Mouse (Mus musculus): ENCODE results near the gene Prkci. TPM values are rescaled to one million over a fixed set of nuclear protein-coding genes. Genes with fewer than 3 reads are reported as not detected.

The Prkci gene
- total RNA-seq, 2 experiments from 2014 or later: 60.9 to 65.0 TPM

DNA sequence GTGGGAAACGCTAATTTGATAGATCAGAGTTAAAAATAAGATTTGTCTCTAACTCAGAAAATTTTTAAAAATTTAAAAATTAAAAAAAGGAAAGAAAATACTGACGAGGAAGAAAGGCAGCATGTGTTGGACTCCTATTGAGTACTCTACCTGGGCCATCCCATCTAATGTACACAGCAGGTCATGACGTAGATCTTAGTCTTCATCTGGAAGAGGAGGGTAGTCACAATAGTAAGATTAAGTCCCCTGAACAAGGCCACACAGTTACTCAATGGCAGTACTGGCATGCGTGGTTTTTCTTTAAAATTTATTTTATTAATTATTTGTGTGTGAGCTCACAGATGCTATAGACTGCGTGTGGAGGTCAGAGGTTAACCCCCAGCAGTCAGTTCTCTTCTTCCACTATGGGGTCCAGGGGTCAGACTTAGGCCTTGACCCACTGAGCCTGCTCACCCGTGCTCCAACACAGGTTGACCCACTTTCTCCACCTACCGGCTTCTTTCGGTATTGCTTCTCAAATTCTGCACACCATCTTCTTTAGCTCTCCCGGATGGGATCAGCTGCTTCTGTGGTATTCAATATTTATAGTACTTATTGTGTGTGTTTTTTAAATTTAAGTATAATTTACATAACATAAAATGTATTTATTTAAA is 20.3 kb upstream of the Prkci start:
- Histone ChIP-seq H3K27ac (no peak overlapping the region), H3K4me3 (no peak overlapping the region)
- DNase-seq (ENCODE audit: low spot score in 2 of 2): peak; percentile 11 to 64
- TF ChIP-seq CTCF (conservative IDR thresholded peaks at IDR 0.05): peak; percentile 84

DNA sequence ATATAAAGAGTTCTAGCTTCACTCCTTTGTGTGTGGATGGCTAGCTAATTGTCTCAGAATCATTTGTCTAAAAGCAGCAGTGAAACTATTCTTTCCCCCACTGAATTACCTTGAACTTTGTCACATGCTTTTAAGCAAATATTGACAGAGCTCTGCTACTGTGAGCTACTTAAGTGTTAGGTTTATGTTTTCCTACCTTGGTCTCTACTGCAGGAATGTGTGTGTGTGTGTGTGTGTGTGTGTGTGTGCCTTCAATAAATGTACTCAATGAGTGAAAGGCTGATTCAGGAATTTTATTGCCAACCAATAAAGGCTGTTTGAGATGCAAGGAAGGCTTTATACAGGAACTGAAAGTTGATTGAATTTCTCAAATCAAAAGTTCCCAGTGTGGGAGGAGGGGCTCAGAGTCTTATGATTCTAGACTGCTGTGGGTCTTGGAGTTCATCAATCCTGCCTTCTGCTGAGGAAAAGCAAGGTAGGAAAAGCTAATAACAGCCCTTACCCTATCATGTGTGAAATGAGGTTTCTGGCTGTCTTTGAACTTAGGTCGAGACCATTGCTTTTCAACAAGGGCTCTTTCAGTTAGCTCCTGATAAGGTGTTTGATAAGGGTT is 18.4 kb upstream of the Prkci start:
- no peak for DNase-seq (ENCODE audit: low spot score in 2 of 2)
- no peak for TF ChIP-seq CTCF (conservative IDR thresholded peaks at IDR 0.05)
- H3K4me3 ChIP-seq: no peak overlapping the region

DNA sequence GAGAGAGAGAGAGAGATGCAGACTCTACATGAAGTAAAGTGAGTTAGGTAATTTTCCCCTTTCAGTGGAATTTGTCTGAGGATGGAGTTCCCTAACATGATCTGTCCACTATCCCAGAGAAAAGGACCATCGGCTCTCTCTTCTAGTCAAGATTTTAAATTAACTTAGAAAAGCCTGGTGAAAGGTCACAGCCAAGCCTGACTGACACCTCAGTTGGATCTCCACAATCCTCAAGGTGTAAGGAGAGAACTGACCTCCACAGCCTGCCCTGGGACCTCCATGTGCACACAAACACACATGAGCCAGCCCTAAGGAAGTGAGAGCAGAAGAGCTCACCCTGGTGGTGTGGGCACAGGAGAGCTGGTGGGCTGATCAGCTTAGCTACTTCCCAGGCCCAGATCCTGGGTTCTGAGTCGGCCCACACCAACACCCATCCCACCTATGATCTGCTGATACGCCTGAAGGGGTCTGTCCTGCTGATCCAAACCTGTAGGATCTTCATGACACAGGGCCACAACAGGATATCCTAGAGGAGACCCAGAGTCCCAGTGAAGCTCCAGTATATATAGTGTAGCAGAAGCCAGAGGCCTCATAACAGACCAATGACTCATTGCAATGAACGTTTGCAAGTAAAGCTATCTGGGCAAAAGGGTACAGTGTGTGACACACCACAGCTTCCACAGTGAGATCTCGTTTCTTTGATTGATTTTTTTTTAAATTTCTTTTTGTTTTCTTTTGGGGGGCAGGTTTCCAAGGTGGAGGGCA is 13.7 kb upstream of the Prkci start:
- no peak for TF ChIP-seq CTCF (conservative IDR thresholded peaks at IDR 0.05)
- Histone ChIP-seq H3K4me3 (no peak overlapping the region), H3K27ac (no peak overlapping the region)
- no peak for DNase-seq (ENCODE audit: low spot score in 2 of 2)

More for the DNA sequence above, 18.4 kb upstream of the Prkci start:
- H3K27ac ChIP-seq: no peak overlapping the region

DNA sequence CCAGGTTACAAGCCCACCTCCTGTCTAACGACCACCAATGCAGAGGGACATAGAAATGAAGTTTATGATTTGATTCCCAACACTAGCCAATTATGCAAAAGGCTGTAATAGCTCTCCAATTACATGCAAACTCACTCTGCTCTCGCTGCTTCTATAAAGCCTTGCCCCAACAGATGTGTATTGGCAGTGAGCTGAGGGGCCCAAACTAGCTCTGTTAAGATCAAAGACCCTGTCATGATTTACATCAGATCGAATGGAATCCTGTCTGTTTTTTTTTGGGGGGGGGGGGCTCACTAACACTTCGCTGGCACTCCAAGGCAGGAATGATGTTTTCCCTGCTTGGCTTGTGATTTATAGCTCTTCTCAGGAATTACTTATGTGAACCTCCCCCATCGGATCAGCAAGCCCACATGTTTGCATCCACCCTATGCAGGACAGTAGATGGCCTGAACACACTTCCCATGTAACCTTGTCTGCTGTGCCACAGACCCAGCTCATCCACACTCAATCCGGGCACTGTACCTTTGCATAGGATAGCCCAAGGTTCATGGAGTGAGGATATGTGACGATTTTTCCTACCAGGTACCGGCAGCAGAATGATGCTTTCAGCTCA is 12.5 kb upstream of the Prkci start:
- Histone ChIP-seq H3K27ac (no peak overlapping the region), H3K4me3 (no peak overlapping the region)
- no peak for DNase-seq (ENCODE audit: low spot score in 2 of 2)
- no peak for TF ChIP-seq CTCF (conservative IDR thresholded peaks at IDR 0.05)

DNA sequence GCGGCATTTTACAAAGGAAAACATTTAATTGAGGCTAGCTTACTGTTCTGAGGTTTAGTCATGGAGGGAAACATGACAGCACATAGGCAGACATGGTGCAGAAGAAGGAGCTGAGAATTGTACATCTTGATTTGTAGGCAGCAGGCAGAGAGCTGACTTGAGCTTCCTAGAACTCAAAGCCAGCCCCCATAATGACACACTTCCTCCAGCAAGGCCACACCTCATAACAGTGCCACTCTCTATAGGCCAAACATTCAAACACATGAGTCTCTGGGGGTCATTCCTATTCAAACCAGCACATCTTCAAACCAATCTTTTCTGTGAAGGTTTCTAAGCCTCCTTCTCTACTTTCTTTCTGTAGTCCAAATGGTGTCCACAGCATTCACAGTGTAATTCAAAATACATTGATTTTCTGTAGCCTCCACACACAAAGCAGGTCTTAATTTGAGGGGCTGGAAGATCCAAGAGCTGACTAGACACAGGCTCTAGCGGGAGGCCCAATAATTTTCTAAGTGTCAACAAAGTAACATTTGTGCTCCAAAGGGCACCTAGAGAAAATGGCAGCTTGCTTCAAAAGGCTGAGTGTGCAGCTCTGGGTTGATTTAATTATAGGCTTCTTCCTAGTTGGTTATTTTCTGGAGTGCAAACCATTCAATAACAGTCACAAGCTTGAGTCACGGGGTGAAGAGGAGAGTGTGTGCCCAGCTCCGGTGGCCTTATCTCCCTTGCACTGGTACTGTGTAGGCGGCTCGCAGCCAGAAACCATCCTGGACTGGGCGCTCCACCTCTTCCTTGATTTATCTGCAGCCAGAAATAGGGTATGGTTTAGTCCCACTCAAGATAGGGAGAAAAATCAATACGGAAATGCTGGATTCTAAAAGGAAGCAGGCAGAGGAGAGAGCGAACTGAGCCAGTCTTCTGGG is 7.9 kb upstream of the Prkci start:
- DNase-seq (ENCODE audit: low spot score in 2 of 2): no peak
- Histone ChIP-seq H3K4me3 (no peak overlapping the region), H3K27ac (no peak overlapping the region)
- TF ChIP-seq CTCF (conservative IDR thresholded peaks at IDR 0.05): no peak

DNA sequence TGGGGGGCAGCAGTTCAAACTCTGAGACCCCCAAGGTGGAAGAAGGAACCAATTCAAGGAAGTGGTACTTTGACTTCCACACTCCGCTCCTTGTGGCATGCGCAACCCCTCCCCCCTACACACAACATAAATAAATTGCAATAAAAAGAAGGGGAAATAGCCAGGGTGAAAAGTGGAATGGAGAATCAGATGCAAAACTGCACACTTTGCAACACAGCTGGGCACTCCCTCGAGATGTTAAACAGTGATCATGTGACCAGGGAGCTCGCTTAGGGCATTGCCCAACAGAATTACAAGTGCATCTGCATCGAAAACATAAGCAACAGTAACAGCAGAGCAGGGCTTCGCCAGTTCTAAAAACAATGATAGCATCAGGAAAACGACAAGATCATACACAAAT is 3.4 kb upstream of the Prkci start:
- no peak overlapping the region for H3K4me3 ChIP-seq
- TF ChIP-seq CTCF (conservative IDR thresholded peaks at IDR 0.05): no peak
- DNase-seq (ENCODE audit: low spot score in 2 of 2): no peak
- H3K27ac ChIP-seq: no peak overlapping the region

DNA sequence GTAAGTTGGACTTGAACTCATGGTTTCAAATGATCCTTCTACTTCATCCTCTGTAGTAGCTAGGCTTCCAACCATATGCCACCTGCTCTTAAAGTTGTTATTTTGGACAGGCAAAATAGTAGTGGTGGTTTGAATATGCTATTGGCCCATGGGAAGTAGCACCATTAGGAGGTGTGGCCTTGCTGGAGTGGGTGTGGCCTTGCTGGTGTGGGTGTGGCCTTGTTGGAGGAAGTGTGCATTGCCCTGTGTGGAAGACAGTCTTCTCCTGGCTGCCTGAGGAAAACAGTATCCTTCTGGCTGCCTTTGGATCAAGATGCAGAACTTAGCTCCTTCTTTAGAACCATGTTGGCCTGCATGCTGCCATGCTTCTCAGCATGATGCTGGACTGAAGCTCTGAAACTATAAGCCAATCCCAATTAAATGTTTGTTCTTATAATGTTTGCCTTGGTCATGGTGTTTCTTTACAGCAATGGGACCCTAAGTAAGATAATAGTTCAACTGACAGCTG is 2.4 kb upstream of the Prkci start:
- no peak for DNase-seq (ENCODE audit: low spot score in 2 of 2)
- H3K4me3 ChIP-seq: no peak overlapping the region
- no peak for TF ChIP-seq CTCF (conservative IDR thresholded peaks at IDR 0.05)
- H3K27ac ChIP-seq: no peak overlapping the region

DNA sequence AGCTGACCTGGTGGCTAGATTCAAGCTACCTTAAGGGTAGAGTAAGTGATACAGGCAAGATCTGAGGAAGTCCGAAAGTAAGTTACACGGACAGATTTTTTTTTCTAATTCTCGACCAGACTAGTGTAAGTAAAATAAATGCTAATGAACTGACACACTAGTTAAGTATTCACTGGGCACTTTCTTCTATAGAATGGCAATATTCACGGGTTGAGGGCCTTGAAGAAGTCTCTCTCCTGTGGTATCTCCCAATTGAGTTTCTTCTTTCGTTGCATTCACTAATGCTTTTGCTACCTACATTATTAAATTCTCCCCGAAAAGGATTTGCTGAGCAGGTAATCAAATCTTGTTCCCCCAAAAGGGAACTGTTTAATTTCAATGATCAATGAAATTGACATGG is 688 bp upstream of the Prkci start:
- Histone ChIP-seq H3K27ac (peak overlapping the region; percentile 95), H3K4me3 (peak overlapping the region; percentile 84)
- TF ChIP-seq CTCF (conservative IDR thresholded peaks at IDR 0.05): no peak
- DNase-seq (ENCODE audit: low spot score in 2 of 2): no peak

DNA sequence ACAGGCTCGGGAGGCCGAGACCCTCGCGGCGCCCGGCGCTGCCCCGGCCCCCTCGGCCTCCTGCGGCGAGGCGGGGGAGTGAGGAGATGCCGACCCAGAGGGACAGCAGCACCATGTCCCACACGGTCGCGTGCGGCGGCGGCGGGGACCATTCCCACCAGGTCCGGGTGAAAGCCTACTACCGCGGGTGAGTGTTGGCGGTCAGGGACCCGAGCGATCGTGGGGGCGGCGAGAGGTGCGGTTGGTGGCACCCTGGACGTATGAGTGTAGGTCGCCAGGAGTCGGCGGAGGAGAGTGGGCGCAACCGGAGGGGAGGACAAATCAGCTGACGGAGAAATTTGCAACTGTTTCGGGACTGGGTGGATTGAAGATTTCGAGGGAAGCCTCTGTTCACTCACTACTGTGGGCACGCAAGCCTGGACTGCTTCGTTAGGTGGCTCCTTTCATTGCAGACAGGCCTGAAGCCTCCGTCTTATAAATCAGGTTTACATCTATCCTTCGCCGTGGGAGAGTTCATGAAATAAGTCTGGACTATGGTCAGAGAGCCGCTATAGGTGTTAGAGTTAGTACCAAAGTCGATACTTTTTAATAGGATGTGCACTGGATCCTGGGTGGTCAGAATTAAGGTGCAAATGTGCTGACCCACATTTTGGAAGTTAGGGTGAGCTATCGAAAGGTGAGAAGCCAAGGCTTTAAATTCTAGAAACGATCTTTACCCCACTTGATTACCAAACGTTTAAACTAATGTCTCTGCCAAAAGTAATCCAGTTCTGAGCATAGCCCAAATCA is 546 bp downstream of the Prkci start:
- DNase-seq (ENCODE audit: low spot score in 2 of 2): peak; percentile 27 to 49
- H3K4me3 ChIP-seq: peak overlapping the region; percentile 84
- TF ChIP-seq CTCF (conservative IDR thresholded peaks at IDR 0.05): no peak
- H3K27ac ChIP-seq: peak overlapping the region; percentile 95

DNA sequence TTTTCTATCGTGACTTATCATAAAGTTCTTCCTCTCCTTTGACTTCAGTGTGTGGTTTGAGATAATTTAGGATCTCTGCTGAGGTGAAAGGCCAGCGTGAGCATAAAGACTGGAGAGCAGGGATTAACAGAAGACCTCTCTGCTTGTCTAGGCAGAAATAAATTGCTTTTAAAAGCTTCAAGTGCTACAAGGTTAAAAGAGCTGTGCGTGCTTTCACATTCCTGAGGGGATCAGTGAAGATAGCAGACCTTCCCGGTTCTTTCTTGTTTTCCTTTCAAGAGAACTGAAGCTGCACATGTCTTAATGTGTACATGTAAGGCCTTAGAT is 1.1 kb downstream of the Prkci start:
- H3K4me3 ChIP-seq: peak overlapping the region; percentile 84
- DNase-seq (ENCODE audit: low spot score in 2 of 2): no peak

DNA sequence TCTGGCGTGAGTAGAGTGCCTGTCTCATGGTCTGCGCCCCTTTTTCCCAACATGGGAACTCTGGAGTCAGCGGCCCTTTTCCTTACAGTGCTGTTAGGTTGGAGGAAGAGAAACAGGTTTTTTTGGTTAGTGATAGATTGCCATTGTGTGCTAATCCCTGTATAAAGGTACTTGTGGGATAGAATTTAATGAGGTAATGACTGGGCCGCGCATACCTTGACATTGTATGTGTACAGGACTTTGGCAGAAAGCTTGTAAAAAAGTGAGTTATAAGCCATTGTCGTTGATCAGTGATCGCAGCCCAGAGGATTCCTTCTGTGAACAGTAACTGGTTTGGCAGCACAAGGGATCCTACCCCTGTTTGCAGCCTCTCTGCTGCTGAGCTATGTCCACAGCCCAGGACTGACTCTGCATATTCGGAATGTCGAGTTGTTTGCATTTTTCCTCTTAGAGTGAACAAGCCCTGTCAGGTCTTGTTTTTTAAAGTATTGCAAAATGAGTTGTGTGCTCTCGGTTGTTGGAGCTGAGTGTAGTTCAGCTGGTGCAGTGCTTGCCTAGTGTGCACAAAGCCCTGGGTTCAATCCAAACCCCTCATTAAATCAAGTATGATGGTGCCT is 4.0 kb downstream of the Prkci start:
- Histone ChIP-seq H3K27ac (no peak overlapping the region), H3K4me3 (no peak overlapping the region)
- no peak for DNase-seq (ENCODE audit: low spot score in 2 of 2)
- TF ChIP-seq CTCF (conservative IDR thresholded peaks at IDR 0.05): no peak

More for the DNA sequence above, 1.1 kb downstream of the Prkci start:
- TF ChIP-seq CTCF (conservative IDR thresholded peaks at IDR 0.05): no peak
- peak overlapping the region; percentile 21; the same call in 1 of the 2 replicates for H3K27ac ChIP-seq

All from layer of hippocampus, adult 2 months (tissue).